Mouse (Mus musculus): ENCODE results near the gene Accs.

- no peak for TF ChIP-seq CTCF (IDR thresholded peaks at IDR 0.05; ENCODE audit: borderline replicate concordance, extremely low read depth, insufficient read depth, insufficient read length)
- TF ChIP-seq POLR2A (IDR thresholded peaks at IDR 0.05; ENCODE audit: borderline replicate concordance, extremely low read depth, insufficient read depth, insufficient read length, poor library complexity, severe bottlenecking): no peak
These were observed 36.5 kb upstream of the Accs start for GRCm38 (mm10) chr2:93886013-93886794.
